Mouse (Mus musculus): ENCODE results near the gene Gpr88. TPM values are rescaled to one million over a fixed set of nuclear protein-coding genes. Genes with fewer than 3 reads are reported as not detected.
"Not testable (repeated sequence)": the region's sequence is repeated elsewhere in the genome, so short reads cannot be mapped to it uniquely, and the experiment has no call there.

Gene Gpr88
- total RNA-seq, 2 experiments from 2014 or later = 2.0 to 3.2 TPM

GRCm38 (mm10) chr3:116244476-116244875 lies 8.8 kb downstream of the Gpr88 start:
- DNase-seq (ENCODE audit: low spot score in 2 of 2) = no peak

GRCm38 (mm10) chr3:116242685-116243084 lies 10.6 kb downstream of the Gpr88 start:
- no peak for DNase-seq (ENCODE audit: low spot score in 2 of 2)

DNA sequence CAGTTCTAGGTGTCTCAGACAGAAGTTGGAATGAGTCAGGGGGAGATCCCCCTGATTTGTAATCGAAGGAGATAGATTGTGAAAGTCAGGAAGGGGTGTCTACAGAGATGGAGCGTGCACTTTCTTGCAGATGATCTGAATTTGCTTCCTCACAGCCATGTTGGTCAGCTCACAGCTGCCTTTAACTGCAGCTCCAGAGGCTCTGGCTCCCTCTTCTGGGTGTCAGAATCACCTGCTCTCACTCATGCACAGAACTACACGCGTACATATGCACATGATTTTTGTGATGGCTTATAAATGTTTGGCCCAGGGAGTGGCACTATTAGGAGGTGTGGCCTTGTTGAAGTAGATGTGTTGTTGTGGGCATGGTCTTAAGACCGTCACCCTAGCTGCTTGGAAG lies 15.8 kb downstream of the Gpr88 start:
- no peak for DNase-seq (ENCODE audit: low spot score in 2 of 2)

DNA sequence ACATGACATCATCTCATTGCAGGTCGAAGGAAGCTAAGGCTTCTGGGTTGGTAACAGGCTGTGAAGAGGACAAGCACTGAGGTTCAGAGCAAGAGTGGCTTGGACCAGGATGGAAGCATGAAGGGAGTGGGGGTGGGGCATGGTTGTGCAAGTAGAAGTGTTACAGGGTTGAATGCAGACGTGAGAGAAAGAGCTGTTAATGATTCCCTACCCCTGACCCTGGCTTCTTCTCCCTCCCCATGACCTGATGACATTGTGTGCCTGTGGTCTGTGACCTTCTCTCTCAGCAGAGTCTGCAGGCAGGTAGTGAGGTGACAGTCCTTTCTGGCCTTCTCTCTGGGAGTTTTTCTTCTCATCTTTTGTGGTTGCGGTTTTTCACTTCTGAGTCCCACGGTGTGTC lies 16.4 kb downstream of the Gpr88 start:
- DNase-seq (ENCODE audit: low spot score in 2 of 2) = no peak

GRCm38 (mm10) chr3:116233515-116233914 lies 19.8 kb downstream of the Gpr88 start:
- DNase-seq (ENCODE audit: low spot score in 2 of 2) = no peak

GRCm38 (mm10) chr3:116232763-116233162 lies 20.5 kb downstream of the Gpr88 start:
- no peak for DNase-seq (ENCODE audit: low spot score in 2 of 2)

GRCm38 (mm10) chr3:116229336-116229735 lies 24.0 kb downstream of the Gpr88 start:
- no peak for DNase-seq (ENCODE audit: low spot score in 2 of 2)

- DNase-seq (ENCODE audit: low spot score in 2 of 2) = no peak
Measured at GRCm38 (mm10) chr3:116228360-116229245, 24.7 kb downstream of the Gpr88 start.

DNA sequence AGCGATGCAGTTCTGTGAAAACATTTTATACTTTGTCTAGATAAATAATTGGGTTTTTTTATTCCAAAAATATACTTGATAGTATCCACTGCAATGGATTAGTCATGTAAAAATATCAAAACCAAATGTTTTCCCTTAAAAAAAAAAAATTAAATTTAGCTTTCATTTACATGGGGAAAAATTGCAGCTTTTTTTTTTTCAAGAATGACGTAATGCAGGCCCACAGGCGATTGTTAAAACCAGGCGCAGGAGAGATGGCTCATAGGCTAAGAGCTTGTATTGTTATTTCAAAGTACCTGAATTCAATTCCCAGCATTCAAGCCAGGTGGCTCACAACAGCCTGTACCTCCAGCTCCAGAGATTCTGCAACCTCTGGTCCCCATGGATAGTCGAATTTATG lies 25.9 kb downstream of the Gpr88 start:
- no peak for DNase-seq (ENCODE audit: low spot score in 2 of 2)

GRCm38 (mm10) chr3:116226915-116227314 lies 26.4 kb downstream of the Gpr88 start:
- DNase-seq (ENCODE audit: low spot score in 2 of 2) = no peak

DNA sequence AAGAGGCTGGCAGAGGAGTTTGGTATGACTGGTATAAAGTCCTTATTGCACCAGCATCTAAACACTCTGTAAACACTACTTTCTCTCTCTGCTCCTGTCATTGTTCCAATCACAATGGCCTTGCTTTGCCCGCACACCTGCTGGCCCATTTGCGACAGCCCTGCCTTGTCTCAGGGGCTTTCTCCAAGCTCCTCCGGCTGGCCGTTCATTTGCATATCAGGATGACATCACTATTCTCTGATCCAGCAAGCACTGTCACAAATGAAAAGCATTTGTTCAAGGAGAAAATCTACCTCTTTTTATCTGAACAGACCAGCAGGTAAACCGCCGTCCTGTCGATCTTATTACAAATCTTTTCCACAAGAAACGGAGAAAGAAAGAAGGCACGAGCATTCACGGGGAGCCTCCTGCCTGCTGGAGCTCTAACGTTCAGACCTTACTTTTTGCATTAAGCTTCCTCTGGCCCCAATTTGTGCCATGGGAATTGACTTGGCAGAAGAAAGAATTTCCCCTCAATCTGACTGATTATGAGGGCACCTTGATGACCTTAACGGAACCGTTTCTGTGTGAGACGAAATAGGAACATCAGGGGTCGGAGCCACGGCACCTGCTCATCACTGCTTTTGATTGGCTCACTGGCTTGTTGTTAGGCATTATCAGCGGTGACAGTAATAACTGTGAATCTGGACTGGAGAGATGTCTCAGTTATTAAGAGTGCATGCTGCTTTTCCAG lies 30.6 kb downstream of the Gpr88 start:
- DNase-seq (ENCODE audit: low spot score in 2 of 2) = no peak

GRCm38 (mm10) chr3:116221686-116222010 lies 31.7 kb downstream of the Gpr88 start:
- DNase-seq (ENCODE audit: low spot score in 2 of 2) = no peak

- DNase-seq (ENCODE audit: low spot score in 2 of 2) = no peak
Measured at GRCm38 (mm10) chr3:116220980-116221685, 32.2 kb downstream of the Gpr88 start.

- not testable (repeated sequence) for DNase-seq (ENCODE audit: low spot score in 2 of 2)
Measured at GRCm38 (mm10) chr3:116217398-116217797, 35.9 kb downstream of the Gpr88 start.

DNA sequence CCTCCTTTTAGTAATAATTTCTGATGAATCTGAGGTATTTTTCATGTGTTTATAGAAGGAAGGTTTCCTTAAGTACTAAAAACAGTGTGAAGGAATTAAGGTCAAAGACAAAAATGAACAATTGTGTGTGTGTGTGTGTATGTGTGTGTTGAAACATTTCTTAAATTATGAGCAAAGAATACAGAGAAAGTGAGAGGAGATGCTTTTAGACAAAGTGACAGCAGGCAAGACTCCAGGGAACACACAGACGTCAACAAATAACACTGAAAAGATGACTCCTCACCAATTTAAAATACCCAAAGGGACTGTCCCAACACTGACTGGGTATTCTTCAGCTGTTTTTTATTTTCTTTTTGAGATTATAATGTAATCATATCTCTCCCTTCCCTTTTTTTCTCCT lies 37.0 kb downstream of the Gpr88 start:
- no peak for DNase-seq (ENCODE audit: low spot score in 2 of 2)

DNA sequence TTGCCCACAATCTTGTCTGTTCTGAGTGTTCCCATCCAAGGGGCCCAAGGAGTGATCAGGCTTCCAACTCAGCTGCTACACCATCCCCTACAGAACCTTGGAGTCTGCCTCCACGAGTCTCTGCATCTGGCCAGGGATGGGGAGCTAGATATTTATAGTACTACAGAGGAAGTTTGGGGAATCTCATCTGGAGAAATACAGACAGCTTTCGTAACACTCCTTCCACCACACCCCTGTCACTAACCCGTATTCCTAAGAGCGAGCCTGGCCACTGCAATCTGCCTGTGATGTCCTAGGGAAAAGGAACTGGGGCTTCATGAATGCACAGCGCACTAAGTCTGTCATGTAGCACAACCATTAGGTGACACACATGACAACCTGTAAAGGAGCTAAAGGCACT lies 41.7 kb downstream of the Gpr88 start:
- DNase-seq (ENCODE audit: low spot score in 2 of 2) = no peak

DNA sequence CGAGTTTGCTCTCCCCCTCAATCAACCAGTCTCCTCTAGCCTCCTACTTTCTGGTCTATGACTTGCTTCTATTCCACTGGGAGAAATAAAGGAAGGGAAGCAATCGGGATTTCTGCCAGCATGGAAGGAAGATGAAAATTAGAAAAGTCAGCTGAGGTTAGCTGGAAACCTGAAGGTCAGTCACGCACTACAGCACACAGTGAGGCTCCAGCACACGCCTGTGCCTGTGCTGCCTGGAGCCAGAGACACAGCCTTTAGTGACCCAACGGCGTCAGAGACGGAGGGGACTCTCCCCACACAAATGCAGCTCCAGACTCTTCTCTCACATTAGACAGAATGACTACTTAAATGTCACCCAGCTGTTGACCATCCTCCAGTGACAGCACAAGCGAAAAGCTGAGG lies 42.6 kb downstream of the Gpr88 start:
- no peak for DNase-seq (ENCODE audit: low spot score in 2 of 2)

DNA sequence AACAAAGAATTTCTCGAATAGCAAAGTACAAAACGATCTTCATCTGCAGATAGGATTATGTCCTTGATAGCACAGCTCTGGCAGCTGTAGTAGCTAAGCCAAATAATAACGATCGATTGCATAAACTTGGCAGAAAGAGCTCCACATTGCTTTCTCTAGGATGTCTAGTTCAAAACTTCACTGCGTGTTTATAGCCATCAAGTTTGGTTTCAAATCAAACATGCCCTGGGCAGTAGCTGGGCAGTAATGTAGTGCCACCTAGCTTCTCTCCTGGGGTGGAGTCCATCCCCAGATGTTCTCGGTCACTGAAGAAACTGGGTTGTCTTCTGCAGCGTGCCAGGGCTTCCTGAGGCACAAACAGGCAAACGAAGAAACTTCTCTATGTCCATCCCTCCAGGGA lies 44.1 kb downstream of the Gpr88 start:
- DNase-seq (ENCODE audit: low spot score in 2 of 2) = no peak

- no peak for DNase-seq (ENCODE audit: low spot score in 2 of 2)
Measured at GRCm38 (mm10) chr3:116206306-116206834, 46.9 kb downstream of the Gpr88 start.

- no peak for DNase-seq (ENCODE audit: low spot score in 2 of 2)
Measured at GRCm38 (mm10) chr3:116205346-116206219, 47.7 kb downstream of the Gpr88 start.

GRCm38 (mm10) chr3:116204643-116205042 lies 48.7 kb downstream of the Gpr88 start:
- no peak for DNase-seq (ENCODE audit: low spot score in 2 of 2)
